Mouse (Mus musculus) olfactory bulb, adult 2 months (tissue): ENCODE measurements around the gene Col6a3.

ENCODE experiments used
- CTCF ChIP-seq: fragments of 200-500 bp; IDR thresholded peaks from 2 replicates; pipeline ENCODE4 v1.5.1; 2012; ENCODE audit warnings: low read depth, mild to moderate bottlenecking, low read length, moderate library complexity; ENCODE audit not compliant: insufficient read depth
- POLR2A ChIP-seq: fragments of 200-500 bp; IDR thresholded peaks from 2 replicates; pipeline ENCODE4 v1.6.1; 2012; ENCODE audit warnings: mild to moderate bottlenecking, low read depth, low read length, moderate library complexity; ENCODE audit not compliant: insufficient read depth

DNA sequence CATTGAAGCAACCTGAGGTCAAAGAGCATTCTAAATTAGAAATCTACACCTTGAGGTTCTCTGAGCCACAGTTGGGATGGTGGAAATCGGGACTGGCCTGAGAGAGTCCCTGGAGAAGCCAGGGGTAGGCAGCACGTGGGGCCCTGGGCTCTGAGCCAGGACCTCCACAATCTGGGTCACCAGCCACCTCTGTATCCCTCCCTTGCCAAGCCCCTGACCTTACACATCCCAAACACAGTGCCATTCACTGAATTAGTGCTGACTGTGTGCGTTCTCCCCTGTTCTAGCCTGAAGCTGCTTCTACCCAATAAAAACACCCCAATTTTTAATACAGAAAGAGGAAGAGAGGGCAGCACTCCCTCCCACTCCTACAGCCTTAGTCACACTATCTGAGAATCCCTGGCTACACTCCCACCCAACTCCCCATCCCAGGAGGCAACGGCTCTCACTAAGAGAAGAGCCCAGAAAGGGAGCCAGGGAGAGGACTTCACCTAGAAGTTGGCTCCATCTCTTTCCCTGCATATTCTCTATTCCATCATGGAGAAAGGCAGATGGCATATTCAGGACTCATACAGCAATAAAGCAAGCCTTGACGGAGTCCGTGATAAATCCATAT lies 46.4 kb downstream of the Col6a3 start:
- TF ChIP-seq CTCF = no peak
- TF ChIP-seq POLR2A = no peak
